Mouse (Mus musculus) brain, embryonic 14.5 days (tissue): ENCODE measurements around the gene Eva1b.

Experiments
- CTCF ChIP-seq: fragments of 200-500 bp; IDR thresholded peaks from 2 replicates; pipeline ENCODE4 v1.5.1; 2012; ENCODE audit warnings: inconsistent platforms, mild to moderate bottlenecking, moderate library complexity, borderline replicate concordance; ENCODE audit not compliant: insufficient read depth, insufficient read length; ENCODE audit errors: extremely low read depth
- POLR2A ChIP-seq: fragments of 200-500 bp; IDR thresholded peaks from 2 replicates; pipeline ENCODE4 v1.6.1; 2012; ENCODE audit warnings: mild to moderate bottlenecking, inconsistent platforms, borderline replicate concordance; ENCODE audit not compliant: poor library complexity, insufficient read depth, insufficient read length, severe bottlenecking; ENCODE audit errors: extremely low read depth

- TF ChIP-seq CTCF (no peak), POLR2A (no peak)
These were observed 2.1 kb upstream of the Eva1b start for GRCm38 (mm10) chr4:126145396-126145795.
